Mouse (Mus musculus) adrenal gland, postnatal 10 days (tissue): ENCODE measurements around the gene Ctnna2. TPM values are rescaled to one million over a fixed set of nuclear protein-coding genes. Genes with fewer than 3 reads are reported as not detected.

ENCODE experiments used
- DNase-seq: peaks from one replicate; pipeline ENCODE4 v3.0.0; 2021; ENCODE audit warnings: mixed read lengths
- total RNA-seq, 2 experiments: library from RNA; stranded (reverse); gene quantifications; 2 replicates each; pipeline ENCODE4 v1.2.3; 2021

The Ctnna2 gene
- total RNA-seq, 2 experiments from 2014 or later: 3.0 to 6.3 TPM

DNA sequence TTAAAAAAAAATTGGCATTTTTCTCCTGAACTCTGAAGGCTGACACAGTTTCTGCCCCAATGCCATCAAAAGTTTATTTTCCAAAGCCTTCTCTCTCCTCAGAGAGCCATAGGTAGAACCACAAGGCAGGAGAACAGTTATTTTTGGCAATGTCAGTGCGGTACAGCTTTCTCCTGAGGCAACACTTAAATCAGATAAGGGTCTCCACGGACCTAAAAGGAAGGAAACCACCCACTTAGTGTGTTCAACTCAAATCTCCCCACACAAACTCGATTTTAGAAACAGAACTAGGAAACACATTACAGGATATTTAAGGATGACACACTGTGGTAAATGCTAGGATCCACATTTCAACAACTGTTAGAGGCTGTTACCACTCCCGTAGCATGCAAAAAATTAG is 803.7 kb downstream of the Ctnna2 start:
- no peak for DNase-seq

DNA sequence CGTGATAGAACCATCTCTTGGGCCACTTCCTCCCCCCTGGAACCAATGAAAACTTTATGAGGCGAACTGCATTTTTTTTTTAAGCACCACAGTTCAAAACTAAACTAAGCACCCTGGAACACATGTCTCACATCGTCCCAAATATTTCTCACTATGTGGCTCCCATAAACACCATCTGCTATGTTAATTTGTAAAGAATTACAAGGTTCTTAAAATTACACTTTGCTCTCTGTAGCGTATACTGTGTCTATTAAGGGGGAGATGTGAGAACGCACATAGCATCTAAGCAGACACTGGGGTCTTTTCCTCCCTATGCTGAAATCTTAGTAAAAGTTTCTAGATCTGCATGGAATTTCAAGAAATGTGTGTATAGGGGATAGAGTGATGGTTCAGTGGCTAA is 822.5 kb downstream of the Ctnna2 start:
- DNase-seq: no peak

DNA sequence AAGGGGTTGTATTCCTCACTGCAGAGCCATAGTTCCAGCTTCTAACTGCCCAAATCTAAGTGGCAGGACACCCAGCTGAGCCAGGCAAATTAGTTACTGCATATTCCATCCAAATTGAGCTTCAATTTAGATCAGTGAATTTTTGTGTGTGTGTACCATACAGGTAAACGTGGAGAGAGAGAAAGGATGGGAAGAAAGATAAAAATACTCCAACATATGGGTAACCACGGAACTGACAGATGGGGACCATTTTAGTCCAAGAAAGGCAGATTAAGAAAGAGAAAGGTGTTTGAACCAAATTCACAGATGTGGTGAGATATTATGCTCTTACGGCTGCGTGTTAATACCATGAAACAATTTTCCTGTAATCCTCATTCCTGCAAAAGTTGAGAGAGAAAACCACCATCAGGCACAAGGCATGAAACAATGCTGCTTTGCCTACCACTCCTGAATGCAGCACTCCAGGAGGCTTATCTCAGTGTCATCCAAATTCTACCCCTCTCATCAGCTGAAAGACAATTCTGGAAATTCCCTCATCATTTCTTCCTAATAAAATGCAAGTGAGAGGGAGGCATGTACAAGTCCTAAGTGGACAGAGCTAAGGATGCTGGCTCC is 840.1 kb downstream of the Ctnna2 start:
- DNase-seq: no peak

DNA sequence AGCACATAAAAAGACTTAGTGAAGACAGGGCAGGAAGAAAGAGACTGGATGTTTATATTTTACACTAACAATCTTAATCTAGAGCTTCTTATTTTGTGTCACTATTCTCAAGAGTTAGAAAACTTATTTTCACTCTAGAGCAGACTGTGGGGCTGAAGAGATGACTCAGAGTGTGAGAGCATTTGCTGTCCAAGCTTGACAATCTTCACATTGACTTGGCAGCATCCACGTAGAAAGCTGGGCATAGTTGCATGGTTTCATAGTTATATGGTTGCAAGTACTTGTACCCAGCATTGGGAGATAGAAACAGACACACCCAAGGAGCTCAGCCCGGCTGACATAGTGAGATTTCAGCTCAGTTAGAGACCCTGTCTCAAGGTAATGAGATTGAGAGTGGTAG is 858.6 kb downstream of the Ctnna2 start:
- no peak for DNase-seq

DNA sequence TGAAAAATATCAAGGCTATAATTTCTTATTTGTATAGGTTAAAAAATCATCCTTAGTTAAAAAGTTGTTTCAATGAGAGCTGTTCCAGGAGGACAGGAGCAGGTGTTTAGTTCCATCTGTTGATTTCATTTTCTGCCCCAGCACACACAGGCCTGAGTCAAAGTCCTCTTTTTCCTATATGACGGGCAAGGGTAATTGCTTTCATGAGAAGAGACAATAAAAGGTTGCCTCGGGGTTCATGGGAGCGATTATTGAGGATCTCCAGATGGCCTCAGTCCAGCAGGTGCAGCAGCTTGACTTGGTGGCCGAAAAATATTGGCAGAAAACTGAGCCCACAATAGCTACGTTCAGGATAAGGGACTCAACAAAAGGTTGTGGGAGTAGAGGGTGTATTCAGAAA is 859.0 kb downstream of the Ctnna2 start:
- DNase-seq: no peak

DNA sequence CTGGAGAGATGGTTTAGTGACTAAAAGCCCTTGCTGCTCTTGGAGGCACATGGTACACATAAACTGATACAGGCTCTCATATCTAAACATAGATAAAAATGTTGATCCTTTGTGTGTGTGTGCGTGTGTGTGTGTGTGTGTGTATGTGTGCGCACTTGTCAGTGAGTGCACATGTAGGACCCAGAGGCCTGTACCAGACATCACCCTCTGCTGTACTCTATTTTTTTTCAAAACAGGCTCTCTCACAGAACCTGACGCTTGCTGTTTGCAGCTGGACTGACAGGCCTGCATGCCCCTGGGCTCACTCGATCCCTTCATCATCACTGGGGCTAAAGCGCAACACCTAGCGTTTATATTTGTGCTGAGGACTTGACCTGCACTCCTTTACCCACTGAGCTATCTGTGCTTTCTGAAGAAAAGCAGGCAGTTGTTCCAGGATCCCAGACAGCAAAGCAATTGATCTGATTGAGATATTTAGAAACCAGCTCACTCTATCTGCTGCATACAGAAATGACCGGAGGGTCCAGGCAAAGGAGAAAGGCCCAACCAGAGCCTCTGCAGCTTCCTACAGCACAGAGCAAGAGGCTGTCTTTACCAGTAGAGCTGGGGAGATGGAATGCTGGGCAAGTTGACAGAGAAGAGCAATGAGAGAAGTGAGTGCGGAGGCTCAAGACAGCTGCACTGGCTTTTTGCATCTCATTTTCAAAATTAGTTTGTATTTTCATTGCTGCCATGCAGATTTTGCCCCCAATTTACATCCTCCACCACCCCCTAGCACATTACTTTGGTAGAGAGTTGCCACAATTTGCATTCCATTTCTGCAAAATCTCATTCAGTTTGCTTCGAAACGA is 870.2 kb downstream of the Ctnna2 start:
- DNase-seq: no peak

DNA sequence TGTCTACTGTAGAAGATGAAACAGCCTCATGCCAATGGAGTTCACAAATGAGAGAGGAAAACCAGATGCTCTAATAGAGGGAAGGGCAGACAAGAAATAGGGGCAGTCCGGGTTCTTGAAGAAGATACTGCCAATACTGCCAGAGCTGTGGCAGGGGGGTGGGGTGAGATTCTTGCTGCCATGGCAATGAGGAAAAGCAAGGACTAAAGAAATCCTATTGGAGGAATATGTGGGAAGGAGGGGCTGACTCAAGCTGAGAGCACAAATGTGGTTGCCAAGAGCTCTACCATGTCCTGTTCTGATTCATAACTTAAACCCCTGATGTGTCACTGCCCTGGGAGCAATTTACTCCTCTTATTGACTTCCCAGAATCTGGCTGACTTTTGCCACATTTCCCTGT is 878.5 kb downstream of the Ctnna2 start:
- no peak for DNase-seq

DNA sequence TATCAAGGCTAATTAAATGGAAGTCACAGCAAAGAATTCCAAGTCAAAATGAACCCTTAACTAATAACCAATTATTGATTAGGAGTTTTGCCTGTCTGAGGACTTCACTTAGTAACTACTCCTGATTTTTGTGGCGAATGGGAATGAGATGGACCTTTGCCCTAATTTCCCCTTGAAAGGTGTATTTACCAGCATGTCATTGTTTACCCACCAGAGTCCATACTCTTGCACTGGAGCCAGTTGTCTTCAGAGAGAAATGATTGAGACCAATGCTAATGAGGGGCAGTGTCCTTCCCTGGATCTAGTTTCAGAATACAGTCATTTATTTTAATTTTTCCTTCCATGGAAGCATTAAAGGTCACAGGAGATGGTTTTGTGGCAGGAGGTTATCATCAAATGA is 881.0 kb downstream of the Ctnna2 start:
- DNase-seq: no peak

DNA sequence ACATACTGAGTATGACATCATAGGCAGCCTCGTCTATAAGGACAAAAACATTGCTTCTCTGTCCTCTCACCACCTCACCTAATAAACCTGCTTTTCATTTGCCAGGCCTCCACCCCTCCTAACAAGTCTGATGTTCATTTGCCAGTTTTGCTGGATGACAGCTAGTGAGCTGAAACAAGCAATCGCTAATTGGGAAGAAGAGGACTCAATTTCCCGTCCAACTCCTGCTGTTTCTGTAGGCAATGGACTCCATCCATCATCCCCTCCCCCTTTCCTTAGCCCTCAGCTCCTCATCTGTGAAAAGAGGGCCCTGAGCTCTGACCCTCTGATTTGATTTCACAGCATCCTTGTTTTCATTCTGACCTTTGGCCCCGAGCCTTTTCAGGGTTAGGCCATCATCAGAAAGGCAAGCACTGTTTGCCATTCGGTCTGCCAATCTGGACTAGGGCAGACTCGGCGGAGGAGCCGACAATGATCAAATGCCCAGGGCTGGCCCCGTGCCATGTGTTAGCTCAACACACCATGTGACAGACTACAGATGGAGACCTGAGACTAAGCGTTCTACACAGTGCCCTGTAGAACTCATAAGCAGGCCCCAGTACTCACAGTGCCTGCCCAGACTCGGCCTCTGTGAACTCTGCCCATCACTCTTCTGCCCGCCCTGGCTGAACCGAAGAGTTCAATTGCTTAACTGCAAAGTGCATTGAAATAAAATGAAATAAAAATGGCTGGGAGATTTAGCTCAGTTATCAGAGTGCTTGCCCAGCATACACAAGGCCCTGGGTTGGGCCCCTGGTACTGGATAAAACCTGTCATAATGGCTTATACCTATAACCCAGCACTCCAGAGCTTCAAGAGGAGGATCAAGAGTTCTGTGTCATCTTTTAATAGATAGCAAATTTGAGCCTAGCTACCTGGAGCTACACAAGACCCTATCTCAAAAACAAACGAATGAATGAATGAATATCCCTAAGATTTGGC is 903.8 kb downstream of the Ctnna2 start:
- DNase-seq: peak; percentile 66

DNA sequence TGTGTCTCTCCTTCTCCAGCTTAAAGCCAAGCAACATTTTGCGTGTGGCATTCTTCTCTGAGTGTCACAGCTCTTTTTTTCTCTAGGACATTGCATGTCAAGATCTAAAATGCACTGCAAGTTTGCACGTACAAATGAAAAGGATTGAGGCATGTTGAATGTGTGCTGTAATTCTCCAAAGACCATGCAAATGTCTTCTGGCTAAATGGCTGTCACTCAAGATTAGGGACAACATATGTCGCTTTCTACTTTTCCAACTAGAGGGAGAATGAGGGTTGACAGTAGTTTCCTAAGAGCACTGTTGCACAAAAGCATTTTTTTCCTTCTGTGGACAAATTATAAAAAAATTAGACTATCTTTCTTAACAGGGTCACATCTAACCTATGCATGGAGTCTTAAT is 909.9 kb downstream of the Ctnna2 start:
- no peak for DNase-seq

DNA sequence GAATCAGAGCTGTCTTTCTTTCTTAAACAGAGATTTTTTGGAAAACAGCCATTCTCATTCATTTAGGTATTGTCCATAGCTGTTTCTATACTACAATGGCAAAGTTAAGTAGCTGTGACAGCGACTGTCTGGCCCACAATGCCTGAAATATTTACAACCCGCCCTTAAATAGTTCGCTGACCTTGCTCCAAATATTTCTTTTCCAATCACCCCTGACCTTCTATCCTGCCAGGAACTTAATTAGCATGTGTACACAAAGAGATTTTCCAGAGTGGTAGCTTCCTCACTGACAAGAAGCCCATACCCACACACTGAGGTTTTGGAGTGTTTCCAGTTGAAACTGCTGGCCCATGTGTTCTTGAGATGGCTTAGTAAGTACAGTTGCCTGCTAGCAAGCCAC is 928.8 kb downstream of the Ctnna2 start:
- no peak for DNase-seq

DNA sequence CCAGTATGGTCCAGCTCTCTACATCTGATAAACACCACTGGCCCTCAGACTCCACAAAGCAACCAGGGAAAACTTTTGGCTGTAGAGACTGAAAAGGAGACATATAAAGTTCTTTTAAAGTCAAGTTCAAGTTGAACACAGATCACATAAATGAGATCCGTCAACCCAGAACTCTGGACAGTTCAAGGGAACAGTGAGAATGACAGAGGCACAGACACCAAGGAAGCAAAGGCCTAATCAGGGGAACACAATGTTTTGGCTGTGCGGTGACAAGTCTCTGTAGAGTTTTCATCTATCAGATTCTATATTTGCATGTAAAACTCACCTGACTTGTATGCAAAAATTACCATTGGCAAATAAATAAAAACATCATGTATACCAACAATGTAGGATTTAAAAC is 929.3 kb downstream of the Ctnna2 start:
- no peak for DNase-seq

DNA sequence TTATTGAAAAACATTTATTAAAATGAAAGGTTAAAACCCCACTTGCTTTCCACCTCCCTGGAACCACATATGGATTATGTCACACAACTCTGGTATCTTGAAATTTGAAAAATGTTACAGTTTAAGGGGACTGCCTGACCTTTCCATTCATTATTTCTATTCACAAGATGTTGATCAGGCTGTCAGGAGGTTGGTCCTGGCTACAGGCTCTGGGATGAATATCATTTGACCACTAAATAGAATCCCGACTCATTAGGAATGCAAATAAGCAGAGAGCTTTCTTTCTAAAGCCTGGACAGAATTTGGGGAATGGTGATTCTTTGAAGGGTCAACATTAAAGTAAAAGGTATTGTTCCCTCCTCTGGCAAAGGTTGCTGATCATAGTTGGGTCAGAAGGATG is 931.9 kb downstream of the Ctnna2 start:
- DNase-seq: no peak

DNA sequence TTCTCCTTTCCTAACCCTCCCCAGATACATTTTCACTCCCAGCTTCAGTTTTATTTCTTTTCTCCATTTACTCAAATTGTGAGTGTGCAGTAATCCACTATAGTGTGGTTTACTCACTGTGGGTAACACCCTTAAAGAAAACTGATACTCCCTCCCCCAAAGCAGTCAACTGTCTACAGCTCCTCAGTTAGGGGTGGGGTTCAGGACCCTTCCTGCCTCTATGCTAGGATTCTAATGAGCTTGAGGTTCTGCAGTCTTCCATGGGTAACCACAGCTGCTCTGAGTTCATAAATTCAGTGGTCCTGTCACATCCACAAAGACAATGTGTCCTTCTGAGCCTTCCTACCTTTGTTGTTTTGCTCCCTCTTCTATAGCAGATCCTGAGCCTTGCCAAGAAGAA is 954.4 kb downstream of the Ctnna2 start:
- no peak for DNase-seq

DNA sequence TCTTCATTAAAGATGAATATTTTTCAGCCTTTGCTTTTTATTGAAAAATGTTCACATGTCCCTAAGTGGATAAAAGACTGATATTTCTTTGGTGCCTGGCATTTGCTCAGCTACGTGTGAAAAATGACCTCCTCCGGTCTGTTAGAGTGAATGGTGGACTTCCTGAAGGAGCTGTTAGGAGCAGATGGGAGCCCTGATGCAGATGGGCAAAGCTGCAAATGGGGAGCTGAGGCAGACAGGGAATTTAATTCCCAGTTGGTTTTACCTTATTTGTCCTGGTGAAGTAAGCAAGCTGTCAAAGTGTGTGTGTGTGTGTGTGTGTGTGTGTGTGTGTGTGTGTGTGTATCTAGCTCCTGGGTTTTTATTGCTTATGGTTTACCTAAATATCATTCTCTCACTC is 966.3 kb downstream of the Ctnna2 start:
- DNase-seq: no peak

DNA sequence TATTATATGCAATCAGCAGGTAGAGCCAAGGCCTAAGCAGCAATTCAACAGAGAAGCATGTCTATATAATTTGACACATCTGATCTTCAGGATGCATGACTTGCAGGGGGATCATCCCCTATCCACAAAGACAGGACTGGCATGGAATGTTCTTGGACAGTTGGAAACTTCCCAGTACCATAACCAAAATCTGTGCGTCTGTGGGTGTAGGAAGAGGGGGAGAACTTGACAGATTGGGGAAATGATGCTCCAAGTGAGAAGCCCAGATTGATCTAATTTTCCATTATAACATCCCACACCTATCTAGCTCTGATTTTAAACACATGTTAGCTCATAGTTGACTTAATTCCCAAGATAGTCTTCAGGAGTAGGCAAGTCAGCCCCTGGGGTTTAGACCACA is 968.5 kb downstream of the Ctnna2 start:
- DNase-seq: no peak

DNA sequence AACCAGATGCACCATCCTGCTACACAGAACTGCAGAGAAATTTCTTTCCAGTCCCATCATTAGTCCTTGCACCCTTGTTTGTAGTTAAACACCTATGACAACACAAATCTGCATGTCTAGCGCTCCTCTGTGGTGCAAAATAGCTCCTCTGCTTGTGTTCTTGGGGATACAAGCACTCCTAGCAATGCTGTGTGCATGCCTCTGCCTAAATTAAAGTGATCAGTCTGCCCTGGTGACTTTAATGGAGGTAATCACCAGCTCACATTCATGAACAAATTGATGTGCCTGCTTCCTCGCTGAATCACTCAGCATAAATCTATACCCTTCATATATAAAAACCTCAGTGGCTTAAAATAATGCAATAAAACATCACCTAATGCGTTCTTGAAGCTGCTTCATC is 987.4 kb downstream of the Ctnna2 start:
- DNase-seq: no peak

DNA sequence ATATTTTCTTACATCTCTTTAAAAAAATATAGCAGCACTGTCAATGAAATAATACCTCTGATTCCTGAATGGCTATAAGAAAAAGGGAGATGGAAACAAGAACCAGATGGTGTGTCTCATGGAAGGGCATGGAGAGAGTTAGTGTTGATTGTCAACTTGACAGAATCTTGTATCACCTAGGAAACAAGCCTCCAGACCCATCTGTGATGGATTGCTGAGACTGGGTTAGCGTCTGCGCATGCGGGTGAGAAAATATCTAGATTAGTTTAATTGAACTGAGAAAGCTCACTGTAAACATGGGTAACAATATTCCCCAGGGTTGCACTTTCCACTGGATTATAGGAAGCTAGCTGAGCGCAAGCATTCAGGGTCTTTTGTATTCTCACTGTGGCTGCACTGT is 994.7 kb downstream of the Ctnna2 start:
- no peak for DNase-seq

DNA sequence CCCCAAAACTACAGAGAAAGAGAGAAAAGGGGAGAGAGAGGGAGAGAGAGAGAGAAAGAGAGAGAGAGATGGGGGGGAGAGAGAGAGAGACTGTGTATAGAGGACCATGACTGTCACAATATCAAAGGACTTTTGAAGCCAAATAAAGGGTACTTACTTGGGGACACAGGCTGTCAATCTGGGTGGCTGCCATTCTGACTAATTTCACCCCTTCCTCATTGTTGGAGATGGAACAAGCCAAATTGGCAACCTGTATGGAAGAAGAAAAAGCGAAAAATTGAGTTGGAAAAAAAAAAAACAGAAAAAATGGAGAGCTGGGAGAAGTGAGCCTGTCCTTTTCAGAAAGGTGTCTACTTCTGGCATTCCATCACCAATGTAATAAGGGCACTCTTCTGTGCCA is 997.8 kb downstream of the Ctnna2 start:
- DNase-seq: no peak

DNA sequence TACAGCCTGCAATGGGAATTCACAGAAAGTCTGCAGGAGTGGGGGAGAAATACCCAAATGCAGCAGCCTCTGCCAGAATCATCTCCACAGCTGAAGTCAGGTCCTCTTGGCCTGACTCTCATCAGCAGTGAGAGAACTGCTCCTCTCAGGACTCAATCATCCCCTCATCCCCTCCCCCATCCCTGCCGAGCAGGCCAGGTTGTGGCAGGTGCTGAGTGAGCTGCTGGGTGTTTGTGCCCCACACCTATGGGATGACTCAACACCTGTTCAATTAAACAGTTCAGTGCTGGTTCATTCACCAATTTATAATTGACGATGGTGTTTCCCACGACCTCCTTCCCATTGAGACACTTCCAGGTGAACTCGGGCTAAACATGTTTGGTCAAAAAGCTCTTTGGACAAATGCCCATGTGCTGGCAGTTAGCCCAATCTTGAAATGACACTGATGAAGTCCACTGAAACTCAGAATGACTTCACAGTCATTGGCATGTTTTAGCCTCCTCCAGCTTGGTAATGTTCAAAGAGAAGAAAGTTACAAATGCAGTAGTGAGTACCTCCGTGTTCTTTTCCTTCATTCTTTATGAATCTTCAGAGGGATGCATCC is 1000.1 kb downstream of the Ctnna2 start:
- no peak for DNase-seq

DNA sequence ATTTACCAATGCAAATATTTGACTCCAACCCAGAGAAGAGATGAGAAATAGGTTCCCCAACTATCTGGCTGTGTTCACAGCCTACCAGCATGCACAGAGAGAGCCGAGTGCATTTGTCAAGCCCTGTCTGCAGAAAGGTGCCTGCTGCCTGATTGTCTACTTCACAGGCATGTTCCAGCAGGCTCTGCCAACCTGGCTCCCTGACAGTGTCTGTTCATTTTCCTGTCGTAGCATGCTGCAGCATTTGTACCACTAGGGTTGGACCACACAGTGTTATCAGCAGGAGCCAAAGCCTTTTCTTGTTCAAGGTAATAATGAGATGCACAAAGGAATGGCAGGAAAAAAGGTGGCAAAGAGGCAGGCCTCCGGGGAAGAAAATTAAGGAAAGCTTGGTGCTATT is 1001.7 kb downstream of the Ctnna2 start:
- no peak for DNase-seq

DNA sequence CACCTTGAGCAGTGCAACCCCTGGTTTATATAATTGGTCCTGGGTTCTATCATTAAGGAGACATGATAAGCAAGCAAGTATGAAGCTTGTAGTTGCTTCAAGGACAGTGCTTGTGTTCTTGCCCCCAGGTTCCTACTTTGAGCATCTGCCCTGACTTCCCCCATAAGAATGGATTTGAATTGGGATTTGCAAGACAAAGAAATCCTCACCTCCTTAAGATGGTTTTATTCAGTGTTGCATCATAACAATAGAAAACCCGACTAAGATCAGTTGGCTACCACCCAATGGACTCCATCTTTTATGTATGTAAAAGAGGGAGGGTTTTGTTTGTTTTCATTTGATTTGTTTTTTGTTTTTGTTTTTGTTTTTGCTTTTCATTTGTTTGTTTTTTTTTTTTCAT is 1005.2 kb downstream of the Ctnna2 start:
- DNase-seq: no peak
